Mouse (Mus musculus) C2C12 (cell line): Measurements from ENCODE around the gene 1700019A02Rik.

Source experiments
- CEBPB ChIP-seq: IDR thresholded peaks from one replicate; pipeline ENCODE4 v1.6.1; 2011; ENCODE audit warnings: low read depth, mild to moderate bottlenecking, control low read depth, moderate library complexity
- CTCF ChIP-seq: IDR thresholded peaks from one replicate; pipeline ENCODE4 v1.5.1; 2011; ENCODE audit not compliant: control insufficient read depth, insufficient read depth, insufficient read length

DNA sequence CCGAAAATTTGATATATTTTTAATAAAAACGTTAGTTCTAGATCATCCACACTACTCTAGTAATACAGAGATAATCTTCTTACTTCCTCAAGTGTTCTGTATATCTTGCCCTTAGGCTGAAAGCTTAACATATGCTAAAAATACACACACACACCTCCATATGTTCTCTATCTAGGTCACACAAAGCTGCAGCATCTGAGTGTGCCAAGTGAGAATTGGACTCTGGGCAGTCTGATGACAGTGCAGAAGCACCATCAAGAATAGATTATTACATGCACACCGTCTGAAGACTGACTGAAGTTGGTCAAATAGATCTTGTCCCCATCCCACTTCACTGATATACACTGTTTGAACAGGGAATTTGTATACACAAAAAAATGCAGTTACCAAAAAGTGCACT, 38.2 kb upstream of the 1700019A02Rik start:
- no peak for TF ChIP-seq CTCF
- TF ChIP-seq CEBPB, result no peak
